Mouse (Mus musculus) stomach, embryonic 14.5 days (tissue): ENCODE measurements around the gene Zfp385a. TPM values are rescaled to one million over a fixed set of nuclear protein-coding genes. Genes with fewer than 3 reads are reported as not detected.

Experiments
- ATAC-seq: fragments of 200-750 bp; cut with Nextera tagmentation; 2 replicates; pipeline ENCODE4 v1.8.0; 2017; ENCODE audit warnings: low read depth, moderate TSS enrichment; ENCODE audit not compliant: insufficient number of reproducible peaks, insufficient read depth, low FRiP score
- H3K27ac ChIP-seq: fragments of 300-500 bp; sonication (generic); 2 replicates; pipeline ENCODE4 v1.5.1; 2014; ENCODE audit warnings: mild to moderate bottlenecking, low read length, moderate library complexity, mixed read lengths
- H3K27me3 ChIP-seq: fragments of 300-500 bp; sonication (generic); 2 replicates; pipeline ENCODE4 v1.6.1; 2014; ENCODE audit warnings: low read length, control low read depth, mixed read lengths; ENCODE audit not compliant: control insufficient read depth, insufficient read depth
- H3K36me3 ChIP-seq: fragments of 300-500 bp; sonication (generic); 2 replicates; pipeline ENCODE4 v1.6.1; 2014; ENCODE audit warnings: mild to moderate bottlenecking, control low read depth, low read length, moderate library complexity, mixed read lengths; ENCODE audit not compliant: control insufficient read depth, insufficient read depth
- H3K4me1 ChIP-seq: fragments of 300-500 bp; sonication (generic); 2 replicates; pipeline ENCODE4 v1.6.1; 2014; ENCODE audit warnings: low read length, control low read depth, mixed read lengths; ENCODE audit not compliant: control insufficient read depth, insufficient read depth
- H3K4me2 ChIP-seq: fragments of 300-500 bp; sonication (generic); replicated peaks from 2 replicates; pipeline ENCODE4 v1.6.1; 2014; ENCODE audit warnings: low read depth, low read length, control low read depth
- H3K4me3 ChIP-seq: fragments of 300-500 bp; sonication (generic); 2 replicates; pipeline ENCODE4 v1.5.1; 2014; ENCODE audit warnings: low read depth, low read length, control low read depth
- H3K9ac ChIP-seq: fragments of 300-500 bp; sonication (generic); replicated peaks from 2 replicates; pipeline ENCODE4 v1.6.1; 2014; ENCODE audit warnings: low read depth, mild to moderate bottlenecking, control low read depth, low read length, moderate library complexity, mixed read lengths
- H3K9me3 ChIP-seq: fragments of 300-500 bp; sonication (generic); 2 replicates; pipeline ENCODE4 v1.6.1; 2016; ENCODE audit warnings: low read depth, low read length, control low read depth; ENCODE audit not compliant: control insufficient read depth
- WGBS: fragments of 180-500 bp; shearing (Covaris S2); extraction: QIAGEN DNeasy Blood & Tissue Kit; methylation state at CpG from one replicate; pipeline ENCODE4 v1.1.7; 2014; 5-methylcytosine and 5-hydroxymethylcytosine counted together
- polyA plus RNA-seq: library from polyadenylated mRNA; unstranded; fragments of >200 nt; fragmentation: Nextera tagmentation; extraction: Ambion mirVana; gene quantifications from 2 replicates; pipeline ENCODE4 v1.2.1, GENCODE M21; 2014

Gene Zfp385a
- polyA plus RNA-seq, 1 experiment from 2014 or later, result 11.7 TPM

- WGBS, result 5% methylated on average over 18 of the region's 18 CpGs
- H3K27ac ChIP-seq, result no peak overlapping the region
- peaks cover 23% of the 10 kb centered on the region; the same call in 1 of the 2 replicates for H3K4me1 ChIP-seq
- H3K9me3 ChIP-seq, result no peaks in the 10 kb centered on the region
- ATAC-seq, result peak; percentile 53; the same call in 1 of the 2 replicates
- no peaks in the 10 kb centered on the region for H3K27me3 ChIP-seq
- peak overlapping the region; percentile 46 for H3K4me2 ChIP-seq
- peaks cover 10% of the 10 kb centered on the region; the same call in 1 of the 2 replicates for H3K36me3 ChIP-seq
- H3K4me3 ChIP-seq, result peak overlapping the region; percentile 18
- no peak overlapping the region for H3K9ac ChIP-seq
Measured at GRCm38 (mm10) chr15:103315011-103315502, 24.8 kb downstream of the Zfp385a start.

GRCm38 (mm10) chr15:103314181-103314580 is 25.7 kb downstream of the Zfp385a start:
- Histone ChIP-seq H3K9me3 (no peaks in the 10 kb centered on the region), H3K4me1 (peaks cover 23% of the 10 kb centered on the region; the same call in 1 of the 2 replicates), H3K9ac (no peak overlapping the region), H3K27me3 (no peaks in the 10 kb centered on the region), H3K36me3 (peaks cover 10% of the 10 kb centered on the region; the same call in 1 of the 2 replicates), H3K4me3 (peak overlapping the region; percentile 18; the same call in 1 of the 2 replicates), H3K27ac (no peak overlapping the region), H3K4me2 (peak overlapping the region; percentile 46)
- ATAC-seq, result no peak
- 52% methylated on average over 22 of the region's 22 CpGs for WGBS

GRCm38 (mm10) chr15:103313495-103314095 is 26.3 kb downstream of the Zfp385a start:
- no peaks in the 10 kb centered on the region for H3K27me3 ChIP-seq
- no peak overlapping the region for H3K9ac ChIP-seq
- no peak overlapping the region for H3K4me3 ChIP-seq
- no peak overlapping the region for H3K27ac ChIP-seq
- H3K4me2 ChIP-seq, result peak overlapping the region; percentile 46; the same call in 1 of the 2 replicates
- H3K36me3 ChIP-seq, result peaks cover 10% of the 10 kb centered on the region; the same call in 1 of the 2 replicates
- peaks cover 23% of the 10 kb centered on the region; the same call in 1 of the 2 replicates for H3K4me1 ChIP-seq
- WGBS, result 19% methylated on average over 18 of the region's 18 CpGs
- H3K9me3 ChIP-seq, result no peaks in the 10 kb centered on the region
- no peak for ATAC-seq

- H3K4me3 ChIP-seq, result no peak within 1 kb of the TSS
- H3K4me2 ChIP-seq, result no peak within 1 kb of the TSS
- H3K9me3 ChIP-seq, result no peaks in the 10 kb centered on the region
- no peaks in the 10 kb centered on the region for H3K27me3 ChIP-seq
- H3K4me1 ChIP-seq, result peaks cover 33% of the 10 kb centered on the region
- ATAC-seq, result no peak
- no peak within 1 kb of the TSS for H3K9ac ChIP-seq
- no peak within 1 kb of the TSS; the same call in 1 of the 2 replicates for H3K27ac ChIP-seq
- no peaks in the 10 kb centered on the region for H3K36me3 ChIP-seq
- WGBS, result 60% methylated on average over 6 of the region's 6 CpGs
Measured at GRCm38 (mm10) chr15:103310365-103310910, 29.5 kb downstream of the Zfp385a start, which contains the start of gene Gpr84. Gene Gpr84, minus strand, starts transcription at chr15:103310612.

GRCm38 (mm10) chr15:103308876-103309580 is 30.9 kb downstream of the Zfp385a start:
- Histone ChIP-seq H3K27me3 (no peaks in the 10 kb centered on the region), H3K9ac (no peak overlapping the region), H3K27ac (no peak overlapping the region; the same call in 1 of the 2 replicates), H3K4me3 (no peak overlapping the region), H3K4me2 (peak overlapping the region; percentile 35), H3K9me3 (no peaks in the 10 kb centered on the region), H3K36me3 (no peaks in the 10 kb centered on the region), H3K4me1 (peaks cover 30% of the 10 kb centered on the region)
- ATAC-seq, result no peak
- 65% methylated on average over 26 of the region's 26 CpGs for WGBS

GRCm38 (mm10) chr15:103308056-103308875 is 31.6 kb downstream of the Zfp385a start:
- no peak for ATAC-seq
- Histone ChIP-seq H3K9ac (no peak overlapping the region), H3K4me2 (peak overlapping the region; percentile 35), H3K36me3 (no peaks in the 10 kb centered on the region), H3K9me3 (no peaks in the 10 kb centered on the region), H3K27me3 (no peaks in the 10 kb centered on the region), H3K4me3 (no peak overlapping the region), H3K4me1 (peaks cover 34% of the 10 kb centered on the region), H3K27ac (no peak overlapping the region)
- 38% methylated on average over 28 of the region's 28 CpGs for WGBS

- peaks cover 45% of the 10 kb centered on the region for H3K4me1 ChIP-seq
- 3% methylated on average over 7 of the region's 7 CpGs for WGBS
- H3K36me3 ChIP-seq, result no peaks in the 10 kb centered on the region
- H3K27me3 ChIP-seq, result no peaks in the 10 kb centered on the region
- no peaks in the 10 kb centered on the region for H3K9me3 ChIP-seq
- H3K4me2 ChIP-seq, result peak overlapping the region; percentile 11; the same call in 1 of the 2 replicates
- H3K4me3 ChIP-seq, result no peak overlapping the region
- 0 out of 2 replicates have a peak overlapping the region, but pooled peaks have one; percentile 17 for H3K27ac ChIP-seq
- no peak for ATAC-seq
- H3K9ac ChIP-seq, result no peak overlapping the region; the same call in 1 of the 2 replicates
Measured at GRCm38 (mm10) chr15:103307125-103307524, 32.8 kb downstream of the Zfp385a start.
